Mouse (Mus musculus) C2C12 (cell line): ENCODE data around the gene Pxmp4.

Experiments used
- CEBPB ChIP-seq: IDR thresholded peaks from one replicate; pipeline ENCODE4 v1.6.1; 2011; ENCODE audit warnings: low read depth, mild to moderate bottlenecking, control low read depth, moderate library complexity
- CTCF ChIP-seq: IDR thresholded peaks from one replicate; pipeline ENCODE4 v1.5.1; 2011; ENCODE audit not compliant: control insufficient read depth, insufficient read depth, insufficient read length
- MAX ChIP-seq: IDR thresholded peaks from one replicate; pipeline ENCODE4 v1.6.1; 2011; ENCODE audit warnings: mild to moderate bottlenecking, control low read depth
- MYOG ChIP-seq: IDR thresholded peaks from one replicate; pipeline ENCODE4 v1.6.1; 2011; ENCODE audit not compliant: control insufficient read depth, insufficient read length; ENCODE audit errors: extremely low read depth
- USF1 ChIP-seq: IDR thresholded peaks from one replicate; pipeline ENCODE4 v1.6.1; 2011; ENCODE audit warnings: low read depth, mild to moderate bottlenecking, control low read depth, moderate library complexity

GRCm38 (mm10) chr2:154571976-154572375 is 31.5 kb downstream of the Pxmp4 start:
- TF ChIP-seq CTCF: no peak
- TF ChIP-seq MYOG: no peak
- no peak for TF ChIP-seq MAX
- TF ChIP-seq CEBPB: no peak
- TF ChIP-seq USF1: no peak
